Mouse (Mus musculus): ENCODE data around the gene Macf1. TPM values are rescaled to one million over a fixed set of nuclear protein-coding genes. Genes with fewer than 3 reads are reported as not detected.

Gene Macf1
- polyA plus RNA-seq, 1 experiment, result 88.5 TPM

DNA sequence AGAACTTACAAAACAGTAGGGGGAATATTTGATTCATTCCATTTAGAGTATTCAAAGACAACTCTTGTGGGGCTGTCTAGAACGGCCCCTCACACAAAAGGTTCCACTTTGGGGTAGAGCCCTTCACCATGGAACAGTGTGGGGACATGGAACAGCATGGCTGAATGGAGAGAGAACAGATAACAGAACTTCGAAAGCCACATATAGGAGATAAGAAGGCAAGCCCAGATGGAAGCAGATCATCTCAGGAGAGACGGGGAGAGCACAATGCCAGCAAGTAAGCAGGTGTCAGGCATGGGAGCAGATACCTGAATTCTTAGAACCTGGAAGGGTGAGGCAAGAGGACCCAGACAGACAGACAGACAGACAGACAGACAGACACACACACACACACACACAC lies 266.1 kb downstream of the Macf1 start:
- Histone ChIP-seq H3K4me2 (ENCODE audit: low read depth) (no peak overlapping the region), H3K27me3 (ENCODE audit: control insufficient read depth, insufficient read depth, insufficient read length) (no peaks in the 10 kb centered on the region), H3K79me2 (ENCODE audit: control insufficient read depth, insufficient read depth) (peaks cover 31% of the 10 kb centered on the region), H3K4me3 (no peak overlapping the region), H3K36me3 (ENCODE audit: control insufficient read depth, insufficient read depth) (no peaks in the 10 kb centered on the region), H3ac (ENCODE audit: control insufficient read depth, insufficient read length) (no peak overlapping the region)
- TF ChIP-seq POLR2A (IDR thresholded peaks at IDR 0.05; ENCODE audit: insufficient read length, low read depth) (no peak), MAX (IDR thresholded peaks at IDR 0.05; ENCODE audit: low read depth) (no peak), REST (IDR thresholded peaks at IDR 0.05; ENCODE audit: insufficient read depth, insufficient read length) (no peak), SRF (IDR thresholded peaks at IDR 0.05; ENCODE audit: control insufficient read depth, insufficient read length, low read depth) (no peak), MYOD1 (IDR thresholded peaks at IDR 0.05; ENCODE audit: control insufficient read depth in 1 of 3, insufficient read length in 2 of 3, low read depth in 2 of 3) (no peak)

GRCm38 (mm10) chr4:123417478-123417877 lies 266.7 kb downstream of the Macf1 start:
- Histone ChIP-seq H3K4me2 (ENCODE audit: low read depth) (no peak overlapping the region), H3K79me2 (ENCODE audit: control insufficient read depth, insufficient read depth) (peaks cover 31% of the 10 kb centered on the region), H3K36me3 (ENCODE audit: control insufficient read depth, insufficient read depth) (no peaks in the 10 kb centered on the region), H3ac (ENCODE audit: control insufficient read depth, insufficient read length) (no peak overlapping the region), H3K4me3 (no peak overlapping the region), H3K27me3 (ENCODE audit: control insufficient read depth, insufficient read depth, insufficient read length) (no peaks in the 10 kb centered on the region)
- TF ChIP-seq CEBPB (IDR thresholded peaks at IDR 0.05; ENCODE audit: insufficient read depth, poor library complexity, severe bottlenecking) (no peak), TCF3 (IDR thresholded peaks at IDR 0.05; ENCODE audit: insufficient read length, low read depth) (no peak), E2F4 (IDR thresholded peaks at IDR 0.05; ENCODE audit: insufficient read depth) (no peak), TCF12 (IDR thresholded peaks at IDR 0.05; ENCODE audit: insufficient read depth, poor library complexity, severe bottlenecking) (no peak), POLR2AphosphoS2 (IDR thresholded peaks at IDR 0.05; ENCODE audit: insufficient read length, low read depth) (no peak), REST (IDR thresholded peaks at IDR 0.05; ENCODE audit: insufficient read depth, insufficient read length) (no peak), MYOD1 (IDR thresholded peaks at IDR 0.05; ENCODE audit: control insufficient read depth in 1 of 3, insufficient read length in 2 of 3, low read depth in 2 of 3) (no peak), MYOG (IDR thresholded peaks at IDR 0.05; ENCODE audit: control insufficient read depth in 1 of 3, insufficient read depth in 1 of 3, insufficient read length in 2 of 3, low read depth in 2 of 3) (no peak), POLR2A (IDR thresholded peaks at IDR 0.05; ENCODE audit: insufficient read length, low read depth) (no peak), USF1 (IDR thresholded peaks at IDR 0.05; ENCODE audit: low read depth) (no peak), SRF (IDR thresholded peaks at IDR 0.05; ENCODE audit: control insufficient read depth, insufficient read length, low read depth) (no peak), MAX (IDR thresholded peaks at IDR 0.05; ENCODE audit: low read depth) (no peak)

- Histone ChIP-seq H3K4me3 (no peak overlapping the region), H3K4me2 (ENCODE audit: low read depth) (no peak overlapping the region), H3ac (ENCODE audit: control insufficient read depth, insufficient read length) (no peak overlapping the region), H3K27me3 (ENCODE audit: control insufficient read depth, insufficient read depth, insufficient read length) (no peaks in the 10 kb centered on the region), H3K36me3 (ENCODE audit: control insufficient read depth, insufficient read depth) (no peaks in the 10 kb centered on the region), H3K79me2 (ENCODE audit: control insufficient read depth, insufficient read depth) (peaks cover 31% of the 10 kb centered on the region)
- TF ChIP-seq POLR2AphosphoS2 (IDR thresholded peaks at IDR 0.05; ENCODE audit: insufficient read length, low read depth), result no peak
- TF ChIP-seq E2F4 (IDR thresholded peaks at IDR 0.05; ENCODE audit: insufficient read depth), result no peak
- no peak for TF ChIP-seq SRF (IDR thresholded peaks at IDR 0.05; ENCODE audit: control insufficient read depth, insufficient read length, low read depth)
- no peak for TF ChIP-seq MYOD1 (IDR thresholded peaks at IDR 0.05; ENCODE audit: control insufficient read depth in 1 of 3, insufficient read length in 2 of 3, low read depth in 2 of 3)
- TF ChIP-seq MAX (IDR thresholded peaks at IDR 0.05; ENCODE audit: low read depth), result no peak
- TF ChIP-seq REST (IDR thresholded peaks at IDR 0.05; ENCODE audit: insufficient read depth, insufficient read length), result no peak
- TF ChIP-seq USF1 (IDR thresholded peaks at IDR 0.05; ENCODE audit: low read depth), result no peak
- TF ChIP-seq POLR2A (IDR thresholded peaks at IDR 0.05; ENCODE audit: insufficient read length, low read depth), result no peak
- no peak for TF ChIP-seq TCF12 (IDR thresholded peaks at IDR 0.05; ENCODE audit: insufficient read depth, poor library complexity, severe bottlenecking)
- no peak for TF ChIP-seq MYOG (IDR thresholded peaks at IDR 0.05; ENCODE audit: control insufficient read depth in 1 of 3, insufficient read depth in 1 of 3, insufficient read length in 2 of 3, low read depth in 2 of 3)
- TF ChIP-seq TCF3 (IDR thresholded peaks at IDR 0.05; ENCODE audit: insufficient read length, low read depth), result no peak
- TF ChIP-seq CEBPB (IDR thresholded peaks at IDR 0.05; ENCODE audit: insufficient read depth, poor library complexity, severe bottlenecking), result no peak
Measured at GRCm38 (mm10) chr4:123416829-123417228, 267.3 kb downstream of the Macf1 start.

GRCm38 (mm10) chr4:123415566-123415965 lies 268.6 kb downstream of the Macf1 start:
- Histone ChIP-seq H3ac (ENCODE audit: control insufficient read depth, insufficient read length) (no peak overlapping the region), H3K27me3 (ENCODE audit: control insufficient read depth, insufficient read depth, insufficient read length) (no peaks in the 10 kb centered on the region), H3K4me3 (no peak overlapping the region), H3K79me2 (ENCODE audit: control insufficient read depth, insufficient read depth) (peaks cover 27% of the 10 kb centered on the region), H3K36me3 (ENCODE audit: control insufficient read depth, insufficient read depth) (no peaks in the 10 kb centered on the region), H3K4me2 (ENCODE audit: low read depth) (peak overlapping the region; percentile 31)
- no peak for TF ChIP-seq MYOD1 (IDR thresholded peaks at IDR 0.05; ENCODE audit: control insufficient read depth in 1 of 3, insufficient read length in 2 of 3, low read depth in 2 of 3)
- no peak for TF ChIP-seq POLR2AphosphoS2 (IDR thresholded peaks at IDR 0.05; ENCODE audit: insufficient read length, low read depth)
- TF ChIP-seq TCF12 (IDR thresholded peaks at IDR 0.05; ENCODE audit: insufficient read depth, poor library complexity, severe bottlenecking), result no peak
- no peak for TF ChIP-seq USF1 (IDR thresholded peaks at IDR 0.05; ENCODE audit: low read depth)
- no peak for TF ChIP-seq CEBPB (IDR thresholded peaks at IDR 0.05; ENCODE audit: insufficient read depth, poor library complexity, severe bottlenecking)
- no peak for TF ChIP-seq E2F4 (IDR thresholded peaks at IDR 0.05; ENCODE audit: insufficient read depth)
- TF ChIP-seq REST (IDR thresholded peaks at IDR 0.05; ENCODE audit: insufficient read depth, insufficient read length), result no peak
- TF ChIP-seq POLR2A (IDR thresholded peaks at IDR 0.05; ENCODE audit: insufficient read length, low read depth), result no peak
- no peak for TF ChIP-seq SRF (IDR thresholded peaks at IDR 0.05; ENCODE audit: control insufficient read depth, insufficient read length, low read depth)
- TF ChIP-seq TCF3 (IDR thresholded peaks at IDR 0.05; ENCODE audit: insufficient read length, low read depth), result no peak
- TF ChIP-seq MAX (IDR thresholded peaks at IDR 0.05; ENCODE audit: low read depth), result no peak

DNA sequence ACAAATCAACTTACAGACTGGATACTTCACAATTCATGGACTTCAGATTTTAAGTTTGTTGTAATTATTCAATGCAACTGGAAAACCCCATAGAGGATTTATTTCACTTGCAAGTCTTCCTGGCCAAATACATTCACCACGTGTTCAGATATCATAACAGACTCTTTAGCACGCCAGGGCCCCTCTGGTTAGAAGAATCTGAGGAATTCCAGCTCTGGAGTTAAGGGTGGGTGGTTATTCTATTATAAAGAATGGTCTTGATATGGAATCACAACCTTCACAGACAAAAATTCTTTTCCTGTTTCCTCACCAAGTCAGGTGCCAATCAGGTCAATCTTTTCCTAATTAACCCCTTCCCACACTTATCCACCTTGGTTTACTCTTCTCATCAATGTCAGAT lies 270.3 kb downstream of the Macf1 start:
- peak overlapping the region; percentile 92 for H3K4me2 ChIP-seq (ENCODE audit: low read depth)
- H3K36me3 ChIP-seq (ENCODE audit: control insufficient read depth, insufficient read depth), result peaks cover under 1% of the 10 kb centered on the region
- no peak overlapping the region for H3ac ChIP-seq (ENCODE audit: control insufficient read depth, insufficient read length)
- H3K27me3 ChIP-seq (ENCODE audit: control insufficient read depth, insufficient read depth, insufficient read length), result no peaks in the 10 kb centered on the region
- peaks cover 30% of the 10 kb centered on the region for H3K79me2 ChIP-seq (ENCODE audit: control insufficient read depth, insufficient read depth)
- TF ChIP-seq USF1 (IDR thresholded peaks at IDR 0.05; ENCODE audit: low read depth) (peak; percentile 33), E2F4 (IDR thresholded peaks at IDR 0.05; ENCODE audit: insufficient read depth) (no peak)
- no peak overlapping the region for H3K4me3 ChIP-seq
